Mouse (Mus musculus) forebrain, embryonic 14.5 days (tissue): Measurements from ENCODE around the gene Kctd15. TPM values are rescaled to one million over a fixed set of nuclear protein-coding genes. Genes with fewer than 3 reads are reported as not detected.

Source experiments
- ATAC-seq: fragments of 200-750 bp; cut with Nextera tagmentation; 2 replicates; pipeline ENCODE4 v1.8.0; 2017; ENCODE audit warnings: mild to moderate bottlenecking, moderate library complexity
- DNase-seq: peaks from one replicate; pipeline ENCODE4 v3.0.0-alpha.2; 2015; ENCODE audit warnings: low spot score
- H3K27ac ChIP-seq: fragments of 300-500 bp; sonication (generic); 2 replicates; pipeline ENCODE4 v1.5.1; 2014; ENCODE audit warnings: low read depth, mild to moderate bottlenecking, control low read depth, low read length, moderate library complexity
- H3K27me3 ChIP-seq: fragments of 300-500 bp; sonication (generic); replicated peaks from 2 replicates; pipeline ENCODE4 v1.6.1; 2014; ENCODE audit warnings: low read length, control low read depth, mixed read lengths; ENCODE audit not compliant: control insufficient read depth, insufficient read depth
- H3K36me3 ChIP-seq: fragments of 300-500 bp; sonication (generic); 2 replicates; pipeline ENCODE4 v1.6.1; 2014; ENCODE audit warnings: low read length, control low read depth; ENCODE audit not compliant: control insufficient read depth, insufficient read depth
- H3K4me1 ChIP-seq: fragments of 300-500 bp; sonication (generic); 2 replicates; pipeline ENCODE4 v1.6.1; 2014; ENCODE audit warnings: antibody characterized with exemption, low read length, control low read depth; ENCODE audit not compliant: control insufficient read depth, insufficient read depth
- H3K4me2 ChIP-seq: fragments of 300-500 bp; sonication (generic); 2 replicates; pipeline ENCODE4 v1.6.1; 2014; ENCODE audit warnings: mild to moderate bottlenecking, control low read depth, low read length
- H3K4me3 ChIP-seq: fragments of 300-500 bp; sonication (generic); 2 replicates; pipeline ENCODE4 v1.5.1; 2014; ENCODE audit warnings: low read depth, low read length, control low read depth
- H3K9ac ChIP-seq: fragments of 300-500 bp; sonication (generic); 2 replicates; pipeline ENCODE4 v1.6.1; 2014; ENCODE audit warnings: mild to moderate bottlenecking, low read length, control low read depth, moderate library complexity
- H3K9me3 ChIP-seq: fragments of 300-500 bp; sonication (generic); replicated peaks from 2 replicates; pipeline ENCODE4 v1.6.1; 2016; ENCODE audit warnings: low read length, control low read depth, mixed read lengths; ENCODE audit not compliant: control insufficient read depth
- WGBS: fragments of 180-500 bp; shearing (Covaris S2); extraction: QIAGEN DNeasy Blood & Tissue Kit; methylation state at CpG from one replicate; pipeline ENCODE4 v1.1.7; 2014; 5-methylcytosine and 5-hydroxymethylcytosine counted together
- polyA plus RNA-seq: library from polyadenylated mRNA; unstranded; fragments of >200 nt; fragmentation: Nextera tagmentation; extraction: Ambion mirVana; gene quantifications from 2 replicates; pipeline ENCODE4 v1.2.1, GENCODE M21; 2014

The Kctd15 gene
- polyA plus RNA-seq, 1 experiment from 2014 or later = 16.0 TPM

DNA sequence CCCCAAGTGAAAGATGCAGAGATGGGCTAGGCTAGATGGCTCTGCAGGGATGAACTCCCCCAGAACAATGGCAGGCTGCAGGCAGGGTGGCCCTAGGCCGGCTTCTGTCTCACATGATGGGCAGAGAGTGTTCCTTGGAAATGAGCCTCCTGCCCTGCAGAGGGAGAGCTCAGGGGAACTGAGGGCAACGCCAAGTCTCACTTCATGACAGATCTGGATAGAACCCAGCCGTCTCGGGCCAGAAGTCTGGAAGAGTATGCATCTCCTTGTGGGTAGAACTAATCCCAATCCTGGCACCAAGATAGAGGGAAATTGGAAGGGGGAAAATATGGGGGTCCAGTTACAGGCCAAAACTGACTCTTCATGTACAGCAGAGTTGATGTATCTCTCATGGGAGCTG is 36.5 kb upstream of the Kctd15 start:
- Histone ChIP-seq H3K36me3 (no peaks in the 10 kb centered on the region), H3K4me1 (no peaks in the 10 kb centered on the region; the same call in 1 of the 2 replicates), H3K4me2 (no peak overlapping the region), H3K27ac (no peak overlapping the region), H3K27me3 (no peaks in the 10 kb centered on the region), H3K4me3 (no peak overlapping the region), H3K9me3 (no peaks in the 10 kb centered on the region), H3K9ac (no peak overlapping the region)
- no peak for ATAC-seq
- WGBS = 74% methylated on average over 4 of the region's 4 CpGs
- DNase-seq = no peak

GRCm38 (mm10) chr7:34690111-34690510 is 33.6 kb upstream of the Kctd15 start:
- no peak for DNase-seq
- Histone ChIP-seq H3K27me3 (no peaks in the 10 kb centered on the region), H3K36me3 (no peaks in the 10 kb centered on the region), H3K4me3 (no peak overlapping the region), H3K4me1 (peaks cover 4% of the 10 kb centered on the region), H3K4me2 (no peak overlapping the region), H3K9ac (no peak overlapping the region), H3K9me3 (no peaks in the 10 kb centered on the region), H3K27ac (no peak overlapping the region)
- no peak for ATAC-seq
- WGBS = 63% methylated on average over 13 of the region's 13 CpGs

GRCm38 (mm10) chr7:34689028-34689427 is 32.5 kb upstream of the Kctd15 start:
- no peaks in the 10 kb centered on the region for H3K36me3 ChIP-seq
- peaks cover 4% of the 10 kb centered on the region for H3K4me1 ChIP-seq
- DNase-seq (no peak), ATAC-seq (no peak)
- 51% methylated on average over 6 of the region's 6 CpGs for WGBS
- H3K9me3 ChIP-seq = no peaks in the 10 kb centered on the region
- H3K27me3 ChIP-seq = no peaks in the 10 kb centered on the region
- H3K27ac ChIP-seq = no peak overlapping the region
- H3K9ac ChIP-seq = no peak overlapping the region
- no peak overlapping the region for H3K4me3 ChIP-seq
- no peak overlapping the region for H3K4me2 ChIP-seq

- WGBS = 15% methylated on average over 6 of the region's 7 CpGs
- Histone ChIP-seq H3K9me3 (no peaks in the 10 kb centered on the region), H3K4me2 (no peak overlapping the region), H3K4me3 (no peak overlapping the region), H3K4me1 (peaks cover 10% of the 10 kb centered on the region), H3K27me3 (no peaks in the 10 kb centered on the region), H3K27ac (no peak overlapping the region), H3K36me3 (no peaks in the 10 kb centered on the region), H3K9ac (no peak overlapping the region)
- ATAC-seq (peak; percentile 52; the same call in 1 of the 2 replicates), DNase-seq (peak; percentile 52)
Observed at GRCm38 (mm10) chr7:34685801-34686200, 29.3 kb upstream of the Kctd15 start.

DNA sequence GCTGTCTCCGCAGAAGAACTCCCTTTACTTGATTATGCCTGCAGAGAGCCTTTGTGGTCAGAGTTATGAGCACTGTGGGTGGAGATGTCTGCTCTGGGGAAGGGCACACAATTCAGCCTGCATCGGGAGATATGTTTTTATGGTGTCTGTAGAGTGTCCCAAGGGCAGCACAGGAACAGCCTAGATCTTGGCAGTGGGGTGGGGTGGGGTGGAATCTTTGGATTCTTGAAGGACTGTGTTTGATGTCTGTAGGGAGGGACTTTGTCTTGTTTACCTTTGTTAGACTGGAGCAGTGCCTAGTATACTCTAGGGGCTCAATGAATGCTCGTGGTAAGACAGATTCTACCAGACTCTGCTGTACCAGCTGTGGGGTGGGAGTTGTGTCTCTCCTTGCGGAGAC is 28.6 kb upstream of the Kctd15 start:
- no peak overlapping the region for H3K27ac ChIP-seq
- no peak overlapping the region for H3K4me3 ChIP-seq
- ATAC-seq (no peak), DNase-seq (no peak)
- H3K9me3 ChIP-seq = no peaks in the 10 kb centered on the region
- H3K4me1 ChIP-seq = peaks cover 14% of the 10 kb centered on the region
- H3K27me3 ChIP-seq = no peaks in the 10 kb centered on the region
- WGBS = 86% methylated on average over 4 of the region's 4 CpGs
- no peaks in the 10 kb centered on the region for H3K36me3 ChIP-seq
- H3K4me2 ChIP-seq = no peak overlapping the region
- no peak overlapping the region for H3K9ac ChIP-seq

DNA sequence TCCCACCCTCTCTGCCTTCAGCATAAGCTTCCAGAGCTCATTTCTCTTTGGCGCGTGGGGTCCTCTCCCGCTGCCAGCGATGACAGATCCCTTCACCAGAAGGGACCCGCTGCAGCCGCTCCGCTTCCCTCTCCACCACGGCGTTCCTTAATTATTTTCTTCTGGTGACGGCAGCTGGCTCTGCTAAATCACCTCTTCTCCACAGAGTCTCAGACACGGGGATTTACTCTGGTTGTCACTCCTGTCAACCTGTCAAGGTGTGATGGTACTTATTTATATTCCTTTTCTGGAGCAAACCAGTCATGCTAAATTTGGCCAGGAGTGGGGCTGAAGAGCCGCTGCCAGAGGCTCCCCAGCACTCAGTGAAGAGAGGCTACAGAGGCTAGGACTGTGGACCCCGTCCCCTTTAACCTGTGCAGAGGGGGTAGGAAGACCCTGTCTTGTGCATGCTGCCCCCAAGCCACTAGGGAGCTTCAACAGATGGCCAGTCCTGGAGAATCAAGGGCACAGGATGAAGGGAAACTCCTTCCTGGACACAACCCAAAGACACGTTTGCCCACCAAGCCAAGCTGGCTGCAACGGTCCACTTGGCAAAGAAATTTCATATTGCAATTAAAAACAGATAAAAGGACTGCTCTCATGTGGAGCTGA is 24.4 kb upstream of the Kctd15 start:
- ATAC-seq (peak; percentile 69), DNase-seq (peak; percentile 67)

GRCm38 (mm10) chr7:34679886-34680285 is 23.4 kb upstream of the Kctd15 start:
- no peak for ATAC-seq

More for the DNA sequence above, 24.4 kb upstream of the Kctd15 start:
- H3K36me3 ChIP-seq = no peaks in the 10 kb centered on the region
- H3K4me2 ChIP-seq = no peak overlapping the region
- 0 out of 2 replicates have a peak overlapping the region, but pooled peaks have one; percentile 24 for H3K27ac ChIP-seq
- no peaks in the 10 kb centered on the region for H3K9me3 ChIP-seq
- WGBS = 43% methylated on average over 15 of the region's 15 CpGs
- H3K9ac ChIP-seq = no peak overlapping the region
- H3K4me1 ChIP-seq = peaks cover 11% of the 10 kb centered on the region
- no peak overlapping the region for H3K4me3 ChIP-seq
- H3K27me3 ChIP-seq = peaks cover 2% of the 10 kb centered on the region

DNA sequence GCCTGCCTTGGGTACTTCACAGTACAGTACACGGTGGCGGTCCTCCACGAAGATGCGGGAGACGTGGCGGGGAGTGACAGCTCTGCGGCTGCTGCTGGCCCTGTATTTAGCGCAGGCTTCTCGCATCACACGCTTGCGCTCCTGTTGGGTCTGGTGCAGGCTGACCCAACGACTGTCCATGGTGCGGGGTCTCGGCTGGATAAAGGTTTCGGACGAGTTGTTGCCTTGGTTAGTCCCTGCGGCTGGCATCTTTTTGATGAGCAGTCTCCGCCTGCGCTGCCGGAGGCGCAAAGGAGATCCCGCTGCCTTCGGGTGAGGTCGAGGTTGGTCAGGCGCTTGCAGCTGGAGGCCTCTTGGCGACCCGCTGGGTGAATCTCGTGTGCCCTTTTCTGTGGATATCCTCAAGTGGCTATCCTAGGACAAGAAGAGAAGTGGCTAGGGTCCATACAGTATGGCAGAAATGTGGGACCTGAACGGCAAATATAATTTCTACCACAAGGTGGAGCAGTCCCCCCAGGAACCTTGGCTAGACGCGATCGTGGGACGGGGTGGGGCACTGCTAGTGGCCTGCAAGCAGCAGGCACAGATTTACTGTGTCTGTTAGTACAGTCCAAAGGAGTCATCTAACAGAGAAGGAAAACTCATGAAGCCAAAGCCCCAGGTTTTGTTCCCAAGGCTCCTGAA is 19.4 kb upstream of the Kctd15 start:
- peaks cover 30% of the 10 kb centered on the region for H3K27me3 ChIP-seq
- peak overlapping the region; percentile 40; the same call in 1 of the 2 replicates for H3K9ac ChIP-seq
- peak overlapping the region; percentile 53 for H3K4me2 ChIP-seq
- 3% methylated on average over 33 of the region's 33 CpGs for WGBS
- no peak overlapping the region for H3K27ac ChIP-seq
- no peaks in the 10 kb centered on the region for H3K36me3 ChIP-seq
- DNase-seq = peak; percentile 88
- H3K4me1 ChIP-seq = peaks cover 6% of the 10 kb centered on the region; the same call in 1 of the 2 replicates
- no peaks in the 10 kb centered on the region for H3K9me3 ChIP-seq
- peak overlapping the region; percentile 30 for H3K4me3 ChIP-seq
- ATAC-seq = peak; percentile 60; the same call in 1 of the 2 replicates

More at GRCm38 (mm10) chr7:34679886-34680285, 23.4 kb upstream of the Kctd15 start:
- Histone ChIP-seq H3K27me3 (peaks cover 12% of the 10 kb centered on the region), H3K9ac (no peak overlapping the region), H3K4me2 (no peak overlapping the region), H3K4me3 (no peak overlapping the region), H3K4me1 (peaks cover 10% of the 10 kb centered on the region; the same call in 1 of the 2 replicates), H3K27ac (no peak overlapping the region), H3K36me3 (no peaks in the 10 kb centered on the region), H3K9me3 (no peaks in the 10 kb centered on the region)
- 52% methylated on average over 2 of the region's 2 CpGs for WGBS
- DNase-seq = no peak
